Mouse (Mus musculus) CH12.LX (cell line): ENCODE data around the gene Creg2. TPM values are rescaled to one million over a fixed set of nuclear protein-coding genes. Genes with fewer than 3 reads are reported as not detected.

ENCODE experiments used
- DNase-seq: peaks from one replicate; pipeline ENCODE4 v3.0.0-alpha.2; 2013; ENCODE audit errors: extremely low read depth
- H3K27ac ChIP-seq: 2 replicates; pipeline ENCODE4 v1.5.1; 2012; ENCODE audit warnings: low read depth, mild to moderate bottlenecking, control low read depth, moderate library complexity; ENCODE audit not compliant: insufficient read depth
- H3K27me3 ChIP-seq: replicated peaks from 2 replicates; pipeline ENCODE3; 2012; ENCODE audit warnings: inconsistent platforms
- H3K36me3 ChIP-seq, 2 experiments: replicated peaks in 1 of 2; 2 replicates each; pipeline versions ENCODE3 to v1.6.1; 2012; ENCODE audit warnings: inconsistent platforms in 1 of 2, low read length in 1 of 2, mild to moderate bottlenecking in 1 of 2, mixed read lengths in 1 of 2, moderate library complexity in 1 of 2; ENCODE audit not compliant: control insufficient read depth in 1 of 2, insufficient read depth in 1 of 2
- H3K4me1 ChIP-seq, 2 experiments: 2 replicates each; pipeline ENCODE4 v1.6.1; 2012; ENCODE audit warnings: inconsistent platforms in 1 of 2, moderate library complexity in 1 of 2; ENCODE audit not compliant: insufficient read depth in 2 of 2, control insufficient read depth in 1 of 2
- H3K4me2 ChIP-seq: 2 replicates; pipeline ENCODE4 v1.6.1; 2012; ENCODE audit warnings: low read depth, mild to moderate bottlenecking, control low read depth; ENCODE audit not compliant: poor library complexity, insufficient read depth, severe bottlenecking
- H3K4me3 ChIP-seq, 3 experiments: fragments of 150-350 bp in 1 of 3; sonication (generic) in 1 of 3; replicated peaks in 1 of 3; 2 replicates each; pipeline versions ENCODE3 to v1.5.1; 2011 to 2012; ENCODE audit warnings: low read depth in 2 of 3, low read length in 2 of 3, mild to moderate bottlenecking in 2 of 3, moderate library complexity in 2 of 3, control low read depth in 1 of 3, improper control_type of control experiment in 1 of 3, inconsistent platforms in 1 of 3, mixed read lengths in 1 of 3; ENCODE audit not compliant: poor library complexity in 1 of 3
- H3K79me2 ChIP-seq: replicated peaks from 2 replicates; pipeline ENCODE4 v1.6.1; 2012; ENCODE audit warnings: mild to moderate bottlenecking, moderate library complexity; ENCODE audit not compliant: control insufficient read depth, poor library complexity, insufficient read depth, severe bottlenecking; ENCODE audit errors: extremely low read depth
- H3K9ac ChIP-seq: 2 replicates; pipeline ENCODE4 v1.6.1; 2012; ENCODE audit warnings: low read depth, mild to moderate bottlenecking, control low read depth, moderate library complexity; ENCODE audit not compliant: insufficient read depth
- H3K9me3 ChIP-seq: replicated peaks from 2 replicates; pipeline ENCODE3; 2012; ENCODE audit warnings: low read length, inconsistent platforms, mixed read lengths
- CHD1 ChIP-seq: IDR thresholded peaks from 2 replicates; pipeline ENCODE4 v1.6.1; 2012; ENCODE audit warnings: low read depth, low read length, improper control_type of control experiment, inconsistent platforms
- CTCF ChIP-seq, 2 experiments: IDR thresholded peaks in 1 of 2; conservative IDR thresholded peaks in 1 of 2; 2 replicates each; pipeline ENCODE4 v1.5.1; 2011 to 2012; ENCODE audit warnings: low read depth in 2 of 2, low read length in 2 of 2, improper control_type of control experiment in 1 of 2, inconsistent platforms in 1 of 2, mild to moderate bottlenecking in 1 of 2, moderate library complexity in 1 of 2
- E2F4 ChIP-seq: IDR thresholded peaks from 2 replicates; pipeline ENCODE4 v1.6.1; 2011; ENCODE audit warnings: low read depth, low read length, improper control_type of control experiment; ENCODE audit not compliant: insufficient replicate concordance
- EP300 ChIP-seq: IDR thresholded peaks from 2 replicates; pipeline ENCODE4 v1.6.1; 2011; ENCODE audit warnings: low read length, improper control_type of control experiment
- IRF4 ChIP-seq: IDR thresholded peaks from 2 replicates; pipeline ENCODE4 v1.6.1; 2014; ENCODE audit warnings: low read depth, mild to moderate bottlenecking, inconsistent platforms, low read length, improper control_type of control experiment
- JUND ChIP-seq: conservative IDR thresholded peaks from 2 replicates; pipeline ENCODE4 v1.6.1; 2011; ENCODE audit warnings: low read depth, low read length, improper control_type of control experiment
- MEF2A ChIP-seq: IDR thresholded peaks from 2 replicates; pipeline ENCODE4 v1.6.1; 2014; ENCODE audit warnings: low read depth, mild to moderate bottlenecking, inconsistent platforms, low read length, improper control_type of control experiment, borderline replicate concordance
- MXI1 ChIP-seq: IDR thresholded peaks from 2 replicates; pipeline ENCODE4 v1.6.1; 2011; ENCODE audit warnings: mild to moderate bottlenecking, low read depth, low read length, improper control_type of control experiment
- MYC ChIP-seq: IDR thresholded peaks from 2 replicates; pipeline ENCODE4 v1.6.1; 2011; ENCODE audit warnings: low read depth, mild to moderate bottlenecking, improper control_type of control experiment, low read length
- POLR2A ChIP-seq: IDR thresholded peaks from 2 replicates; pipeline ENCODE4 v1.6.1; 2011; ENCODE audit warnings: low read depth, mild to moderate bottlenecking, improper control_type of control experiment, low read length
- SIN3A ChIP-seq: IDR thresholded peaks from 2 replicates; pipeline ENCODE4 v1.6.1; 2012; ENCODE audit warnings: low read length, improper control_type of control experiment, inconsistent platforms
- TCF12 ChIP-seq: IDR thresholded peaks from 2 replicates; pipeline ENCODE4 v1.6.1; 2014; ENCODE audit warnings: low read depth, mild to moderate bottlenecking, inconsistent platforms, low read length, improper control_type of control experiment
- UBTF ChIP-seq: IDR thresholded peaks from 2 replicates; pipeline ENCODE4 v1.6.1; 2012; ENCODE audit warnings: low read depth, mild to moderate bottlenecking, inconsistent platforms, low read length, improper control_type of control experiment, moderate library complexity
- ZNF384 ChIP-seq: IDR thresholded peaks from 2 replicates; pipeline ENCODE4 v1.6.1; 2012; ENCODE audit warnings: low read depth, low read length, improper control_type of control experiment, inconsistent platforms
- dilution Hi-C: fragments of 300-500 bp; cut with MboI; formaldehyde crosslinking; loops from 2 replicates; pipeline ENCODE4 v1.14.3; 2020; ENCODE audit warnings: low sequenced_read_pairs; ENCODE audit not compliant: extremely low pct_unique_long_range_greater_than_20kb, extremely low pct_ligation_motif_present
- in situ Hi-C: fragments of 300-500 bp; cut with MboI; formaldehyde crosslinking; loops from 3 replicates; pipeline ENCODE4 v1.14.3; 2019; ENCODE audit warnings: low sequenced_read_pairs, low pct_ligation_motif_present, low pct_unique_long_range_greater_than_20kb, mixed read lengths
- polyA plus RNA-seq: library from polyadenylated mRNA; unstranded; fragments of >175 nt; gene quantifications from 2 replicates; pipeline ENCODE4 v1.2.1, GENCODE M21; 2012; ENCODE audit warnings: low read depth; ENCODE audit not compliant: insufficient read length
- total RNA-seq, 2 experiments: library from RNA; depleted of rRNA; stranded (reverse); fragments of 300-350 nt in 1 of 2; fragments of >200 nt in 1 of 2; gene quantifications; 2 replicates each; pipeline ENCODE4 v1.2.3; 2012 to 2014

Creg2 gene
- total and polyA plus RNA-seq, 3 experiments: not detected

DNA sequence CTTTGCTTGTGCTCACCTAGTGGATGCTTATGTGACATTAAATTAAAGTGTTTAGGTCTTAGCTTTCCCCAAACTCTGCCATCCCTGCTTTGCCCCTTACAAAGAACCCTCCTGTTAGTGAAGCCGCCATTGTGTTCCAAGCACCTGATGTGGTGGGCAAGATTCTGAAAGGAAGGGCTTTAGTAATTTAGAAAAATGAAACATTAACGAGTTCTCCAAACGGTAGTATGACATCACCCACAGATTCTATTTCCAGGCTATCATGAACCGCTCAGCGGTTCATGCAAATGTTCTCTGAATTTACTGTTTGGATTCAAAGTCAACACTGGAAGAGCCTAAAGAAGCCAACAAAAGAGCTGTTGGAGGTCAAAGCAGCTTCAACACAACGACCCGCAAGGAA lies 2.7 kb downstream of the Creg2 start (continued):
- TF ChIP-seq ZNF384 (no peak), E2F4 (0 out of 2 replicates have a peak, but pooled peaks have one; percentile 56), TCF12 (peak; percentile 85)

DNA sequence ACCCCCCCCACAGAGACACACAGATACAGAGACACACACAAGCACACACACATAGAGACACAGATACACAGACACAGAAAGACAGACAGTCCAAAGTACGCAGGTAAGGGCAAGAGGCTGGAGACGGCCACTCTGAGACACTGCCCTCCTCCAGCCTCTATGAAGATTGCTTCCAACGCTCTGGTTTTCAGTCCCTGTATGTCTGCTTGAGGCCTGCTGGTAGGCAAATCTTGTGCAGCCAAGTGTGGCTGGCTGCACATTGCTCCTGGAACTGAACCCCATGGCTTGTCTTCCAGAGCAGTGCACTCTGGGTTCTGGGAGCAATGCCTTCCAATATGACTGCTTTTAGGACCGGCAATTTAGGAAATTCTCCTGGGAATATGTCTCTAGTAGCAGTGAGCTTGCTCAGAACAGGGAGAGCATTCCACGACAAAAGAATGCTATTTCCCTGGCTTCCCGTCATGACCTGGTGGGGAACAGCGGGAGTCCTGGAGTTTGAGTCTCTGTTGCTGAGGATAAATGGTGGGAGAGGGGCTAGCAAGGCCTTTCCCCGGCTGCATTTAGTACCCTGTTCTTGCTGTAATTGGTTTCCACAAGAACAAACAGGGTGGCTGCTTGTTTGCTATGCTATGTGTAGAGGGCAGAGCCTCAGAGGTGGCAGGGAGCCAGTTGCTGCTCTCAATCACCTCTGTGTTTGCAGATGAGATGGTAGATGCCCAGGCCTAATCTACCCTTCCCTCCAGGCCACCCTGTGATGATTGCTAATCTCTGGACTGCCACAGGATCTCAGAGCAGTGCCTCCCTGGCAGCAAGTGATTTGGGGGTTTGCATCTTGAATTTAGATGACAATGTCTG lies 5.1 kb downstream of the Creg2 start:
- H3K36me3 ChIP-seq: no peaks in the 10 kb centered on the region
- in situ Hi-C loops: no loop called here
- peaks cover 19% of the 10 kb centered on the region for H3K9me3 ChIP-seq
- DNase-seq: peak; percentile 37
- no peaks in the 10 kb centered on the region for H3K79me2 ChIP-seq
- TF ChIP-seq SIN3A (no peak), CTCF (conservative IDR thresholded peaks at IDR 0.05 in 1 of 2, IDR thresholded peaks at IDR 0.05 in 1 of 2; ENCODE audit: low read depth in 2 of 2, low read length in 2 of 2) (no peak)
- no peak overlapping the region for H3K4me2 ChIP-seq
- H3K4me3 ChIP-seq: no peak overlapping the region
- dilution Hi-C loops: no loop called here
- peaks cover 8 to 44% of the 10 kb centered on the region in 2 experiments for H3K4me1 ChIP-seq
- H3K27me3 ChIP-seq: peaks cover 3% of the 10 kb centered on the region
- no peak overlapping the region for H3K9ac ChIP-seq
- H3K27ac ChIP-seq: no peak overlapping the region

DNA sequence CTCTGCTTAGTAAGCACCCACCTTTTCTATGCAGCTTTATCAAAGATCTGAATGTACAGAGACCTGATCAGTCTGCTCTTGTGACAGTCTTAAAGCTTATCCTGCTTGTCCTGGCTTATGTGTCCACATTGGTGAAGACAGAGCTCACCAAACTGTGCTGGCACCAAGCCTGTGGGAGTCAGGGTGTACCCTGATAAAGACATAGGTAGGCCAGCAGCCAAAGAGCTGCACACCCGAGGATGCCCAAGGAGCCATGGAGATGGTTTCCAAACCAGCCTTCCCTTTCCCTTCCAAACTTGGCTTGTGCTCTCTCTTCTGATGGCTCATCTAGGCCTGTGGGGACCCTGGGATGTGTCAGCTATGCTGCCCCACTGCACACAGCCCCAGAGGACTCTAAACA lies 6.9 kb downstream of the Creg2 start:
- Histone ChIP-seq H3K4me2 (no peak overlapping the region), H3K27me3 (peaks cover 3% of the 10 kb centered on the region), H3K4me3 (no peak overlapping the region), H3K9me3 (peaks cover 6% of the 10 kb centered on the region), H3K79me2 (no peaks in the 10 kb centered on the region), H3K4me1 (peaks cover 8 to 44% of the 10 kb centered on the region in 2 experiments), H3K36me3 (no peaks in the 10 kb centered on the region)
- no peak for DNase-seq
- in situ Hi-C loops: no loop called here
- TF ChIP-seq MEF2A: no peak
- no peak for TF ChIP-seq POLR2A
- no peak for TF ChIP-seq MYC
- TF ChIP-seq MXI1: no peak
- TF ChIP-seq JUND: no peak
- no peak for TF ChIP-seq CHD1
- no peak for TF ChIP-seq IRF4
- TF ChIP-seq EP300: no peak
- TF ChIP-seq UBTF: no peak
- TF ChIP-seq, all 38 proteins: peak for 0
- H3K9ac ChIP-seq: no peak overlapping the region
- H3K27ac ChIP-seq: no peak overlapping the region
- dilution Hi-C loops: no loop called here
